Mouse (Mus musculus) erythroblast, embryonic 14.5 days (primary cell): Measurements from ENCODE around the gene Wdr74.

Experiments
- GATA1 ChIP-seq: IDR thresholded peaks from 2 replicates; pipeline ENCODE4 v1.6.1; 2012; ENCODE audit warnings: low read length, inconsistent platforms, mixed read lengths
- TAL1 ChIP-seq: IDR thresholded peaks from 3 replicates; pipeline ENCODE4 v1.6.1; 2012; ENCODE audit warnings: low read length, inconsistent platforms, mixed read lengths

DNA sequence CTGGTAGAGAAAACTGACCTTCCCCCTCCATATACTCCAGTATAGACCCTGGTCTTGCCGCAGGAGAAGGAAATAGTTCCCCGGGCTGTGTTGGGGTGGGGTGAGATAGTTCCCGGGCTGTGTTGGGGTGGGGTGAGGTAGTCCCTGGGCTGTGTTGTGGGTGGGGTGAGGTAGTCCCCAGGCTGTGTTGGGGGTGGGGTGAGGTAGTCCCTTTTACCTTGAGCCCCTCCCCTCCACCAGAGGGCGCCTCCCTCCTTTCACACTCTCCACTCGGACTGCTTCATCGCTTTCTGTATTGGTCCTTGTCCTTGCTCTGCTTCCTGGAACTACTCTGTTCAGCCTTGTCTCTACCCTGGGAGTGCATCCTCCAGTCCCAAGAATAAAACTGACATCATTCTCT lies 40.3 kb upstream of the Wdr74 start:
- TF ChIP-seq GATA1: no peak
- no peak for TF ChIP-seq TAL1
